Mouse (Mus musculus) forebrain, embryonic 16.5 days (tissue): ENCODE measurements around the gene Tufm. TPM values are rescaled to one million over a fixed set of nuclear protein-coding genes. Genes with fewer than 3 reads are reported as not detected.

Source experiments
- ATAC-seq: fragments of 200-750 bp; cut with Nextera tagmentation; 2 replicates; pipeline ENCODE4 v1.8.0; 2017; ENCODE audit warnings: mild to moderate bottlenecking, moderate library complexity
- H3K27ac ChIP-seq: fragments of 300-500 bp; sonication (generic); 2 replicates; pipeline ENCODE4 v1.5.1; 2014; ENCODE audit warnings: low read length, control low read depth
- H3K27me3 ChIP-seq: fragments of 300-500 bp; sonication (generic); replicated peaks from 2 replicates; pipeline ENCODE4 v1.6.1; 2014; ENCODE audit warnings: low read length; ENCODE audit not compliant: control insufficient read depth, insufficient read depth
- H3K36me3 ChIP-seq: fragments of 300-500 bp; sonication (generic); 2 replicates; pipeline ENCODE4 v1.6.1; 2014; ENCODE audit not compliant: control insufficient read depth, insufficient read depth
- H3K4me1 ChIP-seq: fragments of 300-500 bp; sonication (generic); replicated peaks from 2 replicates; pipeline ENCODE4 v1.6.1; 2014; ENCODE audit warnings: low read length; ENCODE audit not compliant: control insufficient read depth, insufficient read depth
- H3K4me2 ChIP-seq: fragments of 300-500 bp; sonication (generic); 2 replicates; pipeline ENCODE4 v1.6.1; 2014; ENCODE audit warnings: mild to moderate bottlenecking, low read length, control low read depth
- H3K4me3 ChIP-seq: fragments of 300-500 bp; sonication (generic); replicated peaks from 2 replicates; pipeline ENCODE4 v1.5.1; 2014; ENCODE audit warnings: mild to moderate bottlenecking, low read length, control low read depth
- H3K9ac ChIP-seq: fragments of 300-500 bp; sonication (generic); replicated peaks from 2 replicates; pipeline ENCODE4 v1.6.1; 2014; ENCODE audit warnings: low read depth, low read length, control low read depth
- H3K9me3 ChIP-seq: fragments of 300-500 bp; sonication (generic); 2 replicates; pipeline ENCODE4 v1.6.1; 2016; ENCODE audit warnings: low read length; ENCODE audit not compliant: control insufficient read depth
- WGBS: fragments of 180-500 bp; shearing (Covaris S2); extraction: QIAGEN DNeasy Blood & Tissue Kit; methylation state at CpG from one replicate; pipeline ENCODE4 v1.1.7; 2014; 5-methylcytosine and 5-hydroxymethylcytosine counted together
- polyA plus RNA-seq: library from polyadenylated mRNA; unstranded; fragments of >200 nt; fragmentation: Nextera tagmentation; extraction: Ambion mirVana; gene quantifications from 2 replicates; pipeline ENCODE4 v1.2.1, GENCODE M21; 2015

Tufm gene
- 131 and 140 TPM in 2 replicates for polyA plus RNA-seq

GRCm38 (mm10) chr7:126487052-126487483, at the start of gene Tufm:
TSS of gene Tufm (plus strand) at chr7:126487361.
- H3K36me3 ChIP-seq = peaks cover 12% of the 10 kb centered on the region
- peak within 1 kb of the TSS; percentile 59 for H3K27ac ChIP-seq
- no peaks in the 10 kb centered on the region for H3K9me3 ChIP-seq
- no peaks in the 10 kb centered on the region for H3K27me3 ChIP-seq
- WGBS = under 1% methylated on average over 32 of the region's 32 CpGs
- H3K4me3 ChIP-seq = peak within 1 kb of the TSS; percentile 70
- H3K4me1 ChIP-seq = peaks cover 15% of the 10 kb centered on the region
- H3K4me2 ChIP-seq = peak within 1 kb of the TSS; percentile 97
- H3K9ac ChIP-seq = peak within 1 kb of the TSS; percentile 71
- peak; percentile 98 for ATAC-seq

GRCm38 (mm10) chr7:126440134-126440533, 47.0 kb upstream of the Tufm start:
- H3K27ac ChIP-seq = no peak overlapping the region
- H3K4me3 ChIP-seq = no peak overlapping the region
- 78% methylated on average over 8 of the region's 9 CpGs for WGBS
- no peaks in the 10 kb centered on the region for H3K4me1 ChIP-seq
- no peaks in the 10 kb centered on the region for H3K27me3 ChIP-seq
- H3K36me3 ChIP-seq = peaks cover 9% of the 10 kb centered on the region; the same call in 1 of the 2 replicates
- no peaks in the 10 kb centered on the region for H3K9me3 ChIP-seq
- no peak overlapping the region for H3K9ac ChIP-seq
- no peak for ATAC-seq
- H3K4me2 ChIP-seq = no peak overlapping the region

- H3K36me3 ChIP-seq = peaks cover 12% of the 10 kb centered on the region
- ATAC-seq = no peak
- H3K4me1 ChIP-seq = no peaks in the 10 kb centered on the region
- no peak overlapping the region for H3K4me2 ChIP-seq
- H3K27ac ChIP-seq = no peak overlapping the region
- WGBS = 93% methylated on average over 10 of the region's 10 CpGs
- no peak overlapping the region for H3K9ac ChIP-seq
- H3K9me3 ChIP-seq = no peaks in the 10 kb centered on the region
- H3K27me3 ChIP-seq = no peaks in the 10 kb centered on the region
- no peak overlapping the region for H3K4me3 ChIP-seq
These were observed 43.2 kb upstream of the Tufm start for GRCm38 (mm10) chr7:126443997-126444396.

GRCm38 (mm10) chr7:126444536-126444935, 42.6 kb upstream of the Tufm start:
- H3K4me3 ChIP-seq = no peak overlapping the region
- no peaks in the 10 kb centered on the region for H3K4me1 ChIP-seq
- no peak overlapping the region for H3K27ac ChIP-seq
- no peak overlapping the region for H3K9ac ChIP-seq
- WGBS = 93% methylated on average over 9 of the region's 9 CpGs
- ATAC-seq = no peak
- peaks cover 12% of the 10 kb centered on the region for H3K36me3 ChIP-seq
- no peaks in the 10 kb centered on the region for H3K27me3 ChIP-seq
- no peaks in the 10 kb centered on the region for H3K9me3 ChIP-seq
- no peak overlapping the region for H3K4me2 ChIP-seq

- H3K27ac ChIP-seq = no peak overlapping the region
- H3K4me2 ChIP-seq = no peak overlapping the region
- no peak overlapping the region for H3K9ac ChIP-seq
- H3K4me3 ChIP-seq = no peak overlapping the region
- H3K9me3 ChIP-seq = no peaks in the 10 kb centered on the region
- 95% methylated on average over 15 of the region's 15 CpGs for WGBS
- ATAC-seq = no peak
- H3K4me1 ChIP-seq = no peaks in the 10 kb centered on the region
- no peaks in the 10 kb centered on the region for H3K27me3 ChIP-seq
- H3K36me3 ChIP-seq = peaks cover 12% of the 10 kb centered on the region
These were observed 41.9 kb upstream of the Tufm start for GRCm38 (mm10) chr7:126445104-126445815.

GRCm38 (mm10) chr7:126446217-126446616, 40.9 kb upstream of the Tufm start:
- Histone ChIP-seq H3K9ac (no peak overlapping the region), H3K27me3 (no peaks in the 10 kb centered on the region), H3K36me3 (peaks cover 12% of the 10 kb centered on the region), H3K9me3 (no peaks in the 10 kb centered on the region), H3K27ac (no peak overlapping the region), H3K4me1 (no peaks in the 10 kb centered on the region), H3K4me3 (no peak overlapping the region), H3K4me2 (no peak overlapping the region)
- WGBS = 91% methylated on average over 21 of the region's 21 CpGs
- ATAC-seq = no peak

GRCm38 (mm10) chr7:126448481-126448880, 38.7 kb upstream of the Tufm start:
- no peak for ATAC-seq
- Histone ChIP-seq H3K9me3 (no peaks in the 10 kb centered on the region), H3K27me3 (no peaks in the 10 kb centered on the region), H3K27ac (no peak overlapping the region), H3K9ac (no peak overlapping the region), H3K4me1 (no peaks in the 10 kb centered on the region), H3K4me3 (no peak overlapping the region), H3K36me3 (peaks cover 9% of the 10 kb centered on the region), H3K4me2 (no peak overlapping the region)
- 89% methylated on average over 19 of the region's 19 CpGs for whole genome bisulfite sequencing

- H3K9ac ChIP-seq = no peak overlapping the region
- peaks cover 3% of the 10 kb centered on the region; the same call in 1 of the 2 replicates for H3K36me3 ChIP-seq
- no peak overlapping the region for H3K27ac ChIP-seq
- H3K4me3 ChIP-seq = no peak overlapping the region
- no peaks in the 10 kb centered on the region for H3K9me3 ChIP-seq
- no peaks in the 10 kb centered on the region for H3K4me1 ChIP-seq
- H3K27me3 ChIP-seq = no peaks in the 10 kb centered on the region
- ATAC-seq = no peak
- WGBS = 93% methylated on average over 18 of the region's 18 CpGs
- no peak overlapping the region for H3K4me2 ChIP-seq
These were observed 37.2 kb upstream of the Tufm start for GRCm38 (mm10) chr7:126449991-126450390.

- no peaks in the 10 kb centered on the region for H3K27me3 ChIP-seq
- H3K36me3 ChIP-seq = peaks cover 2% of the 10 kb centered on the region; the same call in 1 of the 2 replicates
- no peak overlapping the region for H3K4me3 ChIP-seq
- no peaks in the 10 kb centered on the region for H3K9me3 ChIP-seq
- no peak overlapping the region for H3K27ac ChIP-seq
- 91% methylated on average over 6 of the region's 6 CpGs for WGBS
- no peak overlapping the region for H3K4me2 ChIP-seq
- H3K9ac ChIP-seq = no peak overlapping the region
- H3K4me1 ChIP-seq = no peaks in the 10 kb centered on the region
- no peak for ATAC-seq
These were observed 36.5 kb upstream of the Tufm start for GRCm38 (mm10) chr7:126450641-126451040.
